Mouse (Mus musculus): ENCODE results near the gene P3h2. TPM values are rescaled to one million over a fixed set of nuclear protein-coding genes. Genes with fewer than 3 reads are reported as not detected.

Gene P3h2
- total RNA-seq (2021): 1 to 10 TPM; 2.7 to 2.8 TPM

GRCm38 (mm10) chr16:26105115-26105974 lies at the start of gene P3h2:
P3h2 (minus strand) TSS chr16:26105784.
- DNase-seq (ENCODE audit: extremely low spot score in 1 of 2, low spot score in 2 of 2): peak in 1 of 2 experiments; percentile 76
- intact Hi-C loops (cut with DNase I): loop anchor here (10.0 kb wide), 1 partner anchor 89 kb away; no protein-coding TSS in a partner anchor

GRCm38 (mm10) chr16:26152258-26152657 lies 46.7 kb upstream of the P3h2 start:
- no peak for DNase-seq (ENCODE audit: extremely low spot score in 1 of 2, low spot score in 2 of 2)
- intact Hi-C loops (cut with DNase I): no loop called here

GRCm38 (mm10) chr16:26150943-26151342 lies 45.4 kb upstream of the P3h2 start:
- intact Hi-C loops (cut with DNase I): no loop called here
- no peak for DNase-seq (ENCODE audit: extremely low spot score in 1 of 2, low spot score in 2 of 2)

- intact Hi-C loops (cut with DNase I): no loop called here
- DNase-seq (ENCODE audit: extremely low spot score in 1 of 2, low spot score in 2 of 2): no peak
These were observed 41.3 kb upstream of the P3h2 start for GRCm38 (mm10) chr16:26146853-26147252.

GRCm38 (mm10) chr16:26131126-26131525 lies 25.5 kb upstream of the P3h2 start:
- intact Hi-C loops (cut with DNase I): no loop called here
- no peak for DNase-seq (ENCODE audit: extremely low spot score in 1 of 2, low spot score in 2 of 2)

GRCm38 (mm10) chr16:26106618-26107017 lies 1.0 kb upstream of the P3h2 start:
- intact Hi-C loops (cut with DNase I): loop anchor here (10.0 kb wide), 1 partner anchor 88 kb away; no protein-coding TSS in a partner anchor
- DNase-seq (ENCODE audit: extremely low spot score in 1 of 2, low spot score in 2 of 2): no peak

- no peak for DNase-seq (ENCODE audit: extremely low spot score in 1 of 2, low spot score in 2 of 2)
- intact Hi-C loops (cut with DNase I): loop anchor here (10.0 kb wide), 1 partner anchor 89 kb away; no protein-coding TSS in a partner anchor
These were observed 545 bp upstream of the P3h2 start for GRCm38 (mm10) chr16:26106041-26106617.

- DNase-seq (ENCODE audit: extremely low spot score in 1 of 2, low spot score in 2 of 2): no peak
- intact Hi-C loops (cut with DNase I): loop anchor here (5.0 to 10.0 kb wide), 2 partner anchors 91 to 137 kb away; no protein-coding TSS in a partner anchor
These were observed 1.3 kb downstream of the P3h2 start for GRCm38 (mm10) chr16:26104274-26104673.

- no peak for DNase-seq (ENCODE audit: extremely low spot score in 1 of 2, low spot score in 2 of 2)
- intact Hi-C loops (cut with DNase I): loop anchor here (5.0 to 10.0 kb wide), 2 partner anchors 92 to 136 kb away; no protein-coding TSS in a partner anchor
These were observed 2.7 kb downstream of the P3h2 start for GRCm38 (mm10) chr16:26102856-26103255.

- no peak for DNase-seq (ENCODE audit: extremely low spot score in 1 of 2, low spot score in 2 of 2)
- intact Hi-C loops (cut with DNase I): loop anchor here (5.0 to 10.0 kb wide), 2 partner anchors 95 to 133 kb away; no protein-coding TSS in a partner anchor
These were observed 5.4 kb downstream of the P3h2 start for GRCm38 (mm10) chr16:26100167-26100566.

GRCm38 (mm10) chr16:26095696-26096284 lies 9.8 kb downstream of the P3h2 start:
- no peak for DNase-seq (ENCODE audit: extremely low spot score in 1 of 2, low spot score in 2 of 2)
- intact Hi-C loops (cut with DNase I): no loop called here

GRCm38 (mm10) chr16:26093888-26094287 lies 11.7 kb downstream of the P3h2 start:
- no peak for DNase-seq (ENCODE audit: extremely low spot score in 1 of 2, low spot score in 2 of 2)
- intact Hi-C loops (cut with DNase I): no loop called here

GRCm38 (mm10) chr16:26088976-26089375 lies 16.6 kb downstream of the P3h2 start:
- intact Hi-C loops (cut with DNase I): no loop called here
- DNase-seq (ENCODE audit: extremely low spot score in 1 of 2, low spot score in 2 of 2): no peak

GRCm38 (mm10) chr16:26088240-26088639 lies 17.3 kb downstream of the P3h2 start:
- no peak for DNase-seq (ENCODE audit: extremely low spot score in 1 of 2, low spot score in 2 of 2)
- intact Hi-C loops (cut with DNase I): no loop called here

GRCm38 (mm10) chr16:26086955-26087354 lies 18.6 kb downstream of the P3h2 start:
- no peak for DNase-seq (ENCODE audit: extremely low spot score in 1 of 2, low spot score in 2 of 2)
- intact Hi-C loops (cut with DNase I): no loop called here

GRCm38 (mm10) chr16:26085160-26085559 lies 20.4 kb downstream of the P3h2 start:
- intact Hi-C loops (cut with DNase I): no loop called here

GRCm38 (mm10) chr16:26082831-26083230 lies 22.8 kb downstream of the P3h2 start:
- intact Hi-C loops (cut with DNase I): no loop called here

More at GRCm38 (mm10) chr16:26085160-26085559, 20.4 kb downstream of the P3h2 start:
- no peak for DNase-seq (ENCODE audit: extremely low spot score in 1 of 2, low spot score in 2 of 2)

GRCm38 (mm10) chr16:26082391-26082790 lies 23.2 kb downstream of the P3h2 start:
- no peak for DNase-seq (ENCODE audit: extremely low spot score in 1 of 2, low spot score in 2 of 2)
- intact Hi-C loops (cut with DNase I): no loop called here

More at GRCm38 (mm10) chr16:26082831-26083230, 22.8 kb downstream of the P3h2 start:
- no peak for DNase-seq (ENCODE audit: extremely low spot score in 1 of 2, low spot score in 2 of 2)

- intact Hi-C loops (cut with DNase I): no loop called here
- no peak for DNase-seq (ENCODE audit: extremely low spot score in 1 of 2, low spot score in 2 of 2)
These were observed 26.6 kb downstream of the P3h2 start for GRCm38 (mm10) chr16:26078923-26079351.
